Mouse (Mus musculus) G1E (cell line): ENCODE results near the gene Synm.
A peak's percentile ranks its signal among the peaks of the same experiment; 100 is the strongest.

Experiments
- CTCF ChIP-seq: IDR thresholded peaks from 2 replicates; pipeline ENCODE4 v1.5.1; 2012; ENCODE audit warnings: low read depth, low read length, inconsistent platforms, mixed read lengths
- GATA1 ChIP-seq: IDR thresholded peaks from 2 replicates; pipeline ENCODE4 v1.6.1; 2012; ENCODE audit warnings: borderline replicate concordance, low read length, inconsistent platforms, mixed read lengths
- GATA2 ChIP-seq: IDR thresholded peaks from 2 replicates; pipeline ENCODE4 v1.6.1; 2012; ENCODE audit warnings: low read depth, low read length, inconsistent platforms, borderline replicate concordance
- TAL1 ChIP-seq: conservative IDR thresholded peaks from 2 replicates; pipeline ENCODE4 v1.6.1; 2012; ENCODE audit warnings: low read depth, low read length, inconsistent platforms, mixed read lengths

DNA sequence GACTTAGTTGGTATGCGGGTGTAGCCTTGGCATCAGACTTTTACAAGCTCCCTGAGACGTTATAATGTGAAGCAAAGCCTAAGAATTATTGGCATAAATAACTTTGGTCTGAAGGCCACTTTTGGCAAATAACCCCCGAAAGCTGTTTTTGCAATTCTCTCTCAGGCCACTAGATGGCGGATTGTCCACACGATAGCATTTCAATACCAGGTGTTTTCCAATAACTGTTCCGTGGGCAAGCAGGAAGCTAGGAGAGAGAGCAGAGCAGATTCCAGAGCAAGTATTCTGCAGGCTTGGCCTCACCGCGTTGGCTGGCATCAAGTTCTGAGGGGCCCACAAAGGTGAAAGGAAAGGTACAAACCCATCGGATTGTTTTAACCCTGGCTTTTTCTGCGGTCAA is 29.2 kb upstream of the Synm start:
- TF ChIP-seq CTCF (peak; percentile 56), GATA1 (no peak), GATA2 (no peak), TAL1 (no peak)
